Mouse (Mus musculus) CH12.LX (cell line): Measurements from ENCODE around the gene Cd46. TPM values are rescaled to one million over a fixed set of nuclear protein-coding genes. Genes with fewer than 3 reads are reported as not detected.

Experiments
- DNase-seq: peaks from one replicate; pipeline ENCODE4 v3.0.0-alpha.2; 2013; ENCODE audit errors: extremely low read depth
- H3K27ac ChIP-seq: 2 replicates; pipeline ENCODE4 v1.5.1; 2012; ENCODE audit warnings: low read depth, mild to moderate bottlenecking, control low read depth, moderate library complexity; ENCODE audit not compliant: insufficient read depth
- H3K27me3 ChIP-seq: replicated peaks from 2 replicates; pipeline ENCODE3; 2012; ENCODE audit warnings: inconsistent platforms
- H3K36me3 ChIP-seq, 2 experiments: replicated peaks in 1 of 2; 2 replicates each; pipeline versions ENCODE3 to v1.6.1; 2012; ENCODE audit warnings: inconsistent platforms in 1 of 2, low read length in 1 of 2, mild to moderate bottlenecking in 1 of 2, mixed read lengths in 1 of 2, moderate library complexity in 1 of 2; ENCODE audit not compliant: control insufficient read depth in 1 of 2, insufficient read depth in 1 of 2
- H3K4me1 ChIP-seq, 2 experiments: 2 replicates each; pipeline ENCODE4 v1.6.1; 2012; ENCODE audit warnings: inconsistent platforms in 1 of 2, moderate library complexity in 1 of 2; ENCODE audit not compliant: insufficient read depth in 2 of 2, control insufficient read depth in 1 of 2
- H3K4me2 ChIP-seq: 2 replicates; pipeline ENCODE4 v1.6.1; 2012; ENCODE audit warnings: low read depth, mild to moderate bottlenecking, control low read depth; ENCODE audit not compliant: poor library complexity, insufficient read depth, severe bottlenecking
- H3K4me3 ChIP-seq, 3 experiments: fragments of 150-350 bp in 1 of 3; sonication (generic) in 1 of 3; replicated peaks in 1 of 3; 2 replicates each; pipeline versions ENCODE3 to v1.5.1; 2011 to 2012; ENCODE audit warnings: low read depth in 2 of 3, low read length in 2 of 3, mild to moderate bottlenecking in 2 of 3, moderate library complexity in 2 of 3, control low read depth in 1 of 3, improper control_type of control experiment in 1 of 3, inconsistent platforms in 1 of 3, mixed read lengths in 1 of 3; ENCODE audit not compliant: poor library complexity in 1 of 3
- H3K79me2 ChIP-seq: replicated peaks from 2 replicates; pipeline ENCODE4 v1.6.1; 2012; ENCODE audit warnings: mild to moderate bottlenecking, moderate library complexity; ENCODE audit not compliant: control insufficient read depth, poor library complexity, insufficient read depth, severe bottlenecking; ENCODE audit errors: extremely low read depth
- H3K9ac ChIP-seq: 2 replicates; pipeline ENCODE4 v1.6.1; 2012; ENCODE audit warnings: low read depth, mild to moderate bottlenecking, control low read depth, moderate library complexity; ENCODE audit not compliant: insufficient read depth
- H3K9me3 ChIP-seq: replicated peaks from 2 replicates; pipeline ENCODE3; 2012; ENCODE audit warnings: low read length, inconsistent platforms, mixed read lengths
- CHD1 ChIP-seq: IDR thresholded peaks from 2 replicates; pipeline ENCODE4 v1.6.1; 2012; ENCODE audit warnings: low read depth, low read length, improper control_type of control experiment, inconsistent platforms
- CTCF ChIP-seq, 2 experiments: IDR thresholded peaks in 1 of 2; conservative IDR thresholded peaks in 1 of 2; 2 replicates each; pipeline ENCODE4 v1.5.1; 2011 to 2012; ENCODE audit warnings: low read depth in 2 of 2, low read length in 2 of 2, improper control_type of control experiment in 1 of 2, inconsistent platforms in 1 of 2, mild to moderate bottlenecking in 1 of 2, moderate library complexity in 1 of 2
- E2F4 ChIP-seq: IDR thresholded peaks from 2 replicates; pipeline ENCODE4 v1.6.1; 2011; ENCODE audit warnings: low read depth, low read length, improper control_type of control experiment; ENCODE audit not compliant: insufficient replicate concordance
- ELF1 ChIP-seq: IDR thresholded peaks from 2 replicates; pipeline ENCODE4 v1.6.1; 2014; ENCODE audit warnings: low read depth, mild to moderate bottlenecking, inconsistent platforms, low read length, improper control_type of control experiment
- ETS1 ChIP-seq: conservative IDR thresholded peaks from 2 replicates; pipeline ENCODE4 v1.6.1; 2012; ENCODE audit warnings: low read depth, mild to moderate bottlenecking, inconsistent platforms, low read length, improper control_type of control experiment, moderate library complexity
- JUN ChIP-seq: IDR thresholded peaks from 2 replicates; pipeline ENCODE4 v1.6.1; 2011; ENCODE audit warnings: low read depth, mild to moderate bottlenecking, low read length, improper control_type of control experiment, moderate library complexity; ENCODE audit not compliant: insufficient read depth
- KAT2A ChIP-seq: IDR thresholded peaks from 2 replicates; pipeline ENCODE4 v1.6.1; 2012; ENCODE audit warnings: low read length, improper control_type of control experiment, inconsistent platforms; ENCODE audit not compliant: insufficient replicate concordance
- MAX ChIP-seq: IDR thresholded peaks from 2 replicates; pipeline ENCODE4 v1.6.1; 2011; ENCODE audit warnings: low read length, improper control_type of control experiment
- MAZ ChIP-seq: IDR thresholded peaks from 2 replicates; pipeline ENCODE4 v1.6.1; 2012; ENCODE audit warnings: low read depth, mild to moderate bottlenecking, inconsistent platforms, low read length, improper control_type of control experiment, moderate library complexity
- MXI1 ChIP-seq: IDR thresholded peaks from 2 replicates; pipeline ENCODE4 v1.6.1; 2011; ENCODE audit warnings: mild to moderate bottlenecking, low read depth, low read length, improper control_type of control experiment
- MYC ChIP-seq: IDR thresholded peaks from 2 replicates; pipeline ENCODE4 v1.6.1; 2011; ENCODE audit warnings: low read depth, mild to moderate bottlenecking, improper control_type of control experiment, low read length
- NRF1 ChIP-seq: IDR thresholded peaks from 2 replicates; pipeline ENCODE4 v1.6.1; 2014; ENCODE audit warnings: low read depth, mild to moderate bottlenecking, inconsistent platforms, low read length, improper control_type of control experiment, moderate library complexity
- POLR2A ChIP-seq: IDR thresholded peaks from 2 replicates; pipeline ENCODE4 v1.6.1; 2011; ENCODE audit warnings: low read depth, mild to moderate bottlenecking, improper control_type of control experiment, low read length
- POLR2AphosphoS2 ChIP-seq: IDR thresholded peaks from 2 replicates; pipeline ENCODE4 v1.6.1; 2011; ENCODE audit warnings: low read depth, low read length, improper control_type of control experiment
- RAD21 ChIP-seq: IDR thresholded peaks from 2 replicates; pipeline ENCODE4 v1.6.1; 2011; ENCODE audit warnings: low read depth, mild to moderate bottlenecking, low read length, improper control_type of control experiment, moderate library complexity
- SIN3A ChIP-seq: IDR thresholded peaks from 2 replicates; pipeline ENCODE4 v1.6.1; 2012; ENCODE audit warnings: low read length, improper control_type of control experiment, inconsistent platforms
- SMC3 ChIP-seq: IDR thresholded peaks from 2 replicates; pipeline ENCODE4 v1.6.1; 2011; ENCODE audit warnings: low read depth, low read length, improper control_type of control experiment
- TBP ChIP-seq: conservative IDR thresholded peaks from 2 replicates; pipeline ENCODE4 v1.6.1; 2011; ENCODE audit warnings: low read depth, low read length, improper control_type of control experiment
- TCF12 ChIP-seq: IDR thresholded peaks from 2 replicates; pipeline ENCODE4 v1.6.1; 2014; ENCODE audit warnings: low read depth, mild to moderate bottlenecking, inconsistent platforms, low read length, improper control_type of control experiment
- USF1 ChIP-seq: IDR thresholded peaks from 2 replicates; pipeline ENCODE4 v1.6.1; 2014; ENCODE audit warnings: low read depth, mild to moderate bottlenecking, inconsistent platforms, low read length, improper control_type of control experiment
- ZKSCAN1 ChIP-seq: IDR thresholded peaks from 2 replicates; pipeline ENCODE4 v1.6.1; 2012; ENCODE audit warnings: low read depth, inconsistent platforms, low read length, improper control_type of control experiment, borderline replicate concordance
- ZMIZ1 ChIP-seq: IDR thresholded peaks from 2 replicates; pipeline ENCODE4 v1.6.1; 2012; ENCODE audit warnings: low read depth, mild to moderate bottlenecking, inconsistent platforms, low read length, improper control_type of control experiment
- dilution Hi-C: fragments of 300-500 bp; cut with MboI; formaldehyde crosslinking; loops from 2 replicates; pipeline ENCODE4 v1.14.3; 2020; ENCODE audit warnings: low sequenced_read_pairs; ENCODE audit not compliant: extremely low pct_unique_long_range_greater_than_20kb, extremely low pct_ligation_motif_present
- in situ Hi-C: fragments of 300-500 bp; cut with MboI; formaldehyde crosslinking; loops from 3 replicates; pipeline ENCODE4 v1.14.3; 2019; ENCODE audit warnings: low sequenced_read_pairs, low pct_ligation_motif_present, low pct_unique_long_range_greater_than_20kb, mixed read lengths
- polyA plus RNA-seq: library from polyadenylated mRNA; unstranded; fragments of >175 nt; gene quantifications from 2 replicates; pipeline ENCODE4 v1.2.1, GENCODE M21; 2012; ENCODE audit warnings: low read depth; ENCODE audit not compliant: insufficient read length
- total RNA-seq, 2 experiments: library from RNA; depleted of rRNA; stranded (reverse); fragments of 300-350 nt in 1 of 2; fragments of >200 nt in 1 of 2; gene quantifications; 2 replicates each; pipeline ENCODE4 v1.2.3; 2012 to 2014

Gene Cd46
- total RNA-seq (2012; rRNA removed): 0.25 and 0.38 TPM in 2 replicates
- total RNA-seq (2014; rRNA removed): 1.5 and 1.8 TPM in 2 replicates
- 1.3 and 1.4 TPM in 2 replicates for polyA plus RNA-seq

- TF ChIP-seq NRF1: no peak
- TF ChIP-seq ELF1: no peak
- TF ChIP-seq MAZ: no peak
- no peak for TF ChIP-seq ETS1
- TF ChIP-seq POLR2AphosphoS2: peak; percentile 44; the same call in 1 of the 2 replicates
- no peak for TF ChIP-seq CTCF (conservative IDR thresholded peaks at IDR 0.05 in 1 of 2, IDR thresholded peaks at IDR 0.05 in 1 of 2; ENCODE audit: low read depth in 2 of 2, low read length in 2 of 2)
- TF ChIP-seq ZMIZ1: no peak
- TF ChIP-seq RAD21: no peak
- no peak for TF ChIP-seq SMC3
- 0 out of 2 replicates have a peak, but pooled peaks have one; percentile 37 for TF ChIP-seq POLR2A
- no peak for TF ChIP-seq TBP
- no peak for TF ChIP-seq ZKSCAN1
- no peak for TF ChIP-seq CHD1
- TF ChIP-seq MAX: 0 out of 2 replicates have a peak, but pooled peaks have one; percentile 31
- no peak for TF ChIP-seq USF1
- TF ChIP-seq, all 38 proteins: peak for 3
- Histone ChIP-seq H3K4me1 (peaks cover 0 to 3% of the 10 kb centered on the region in 2 experiments; a peak in 1 of 4 replicates), H3K27me3 (no peaks in the 10 kb centered on the region), H3K9me3 (no peaks in the 10 kb centered on the region), H3K4me3 (peak within 1 kb of the TSS; percentile 28 to 65 (median 39)), H3K36me3 (peaks cover 4 to 37% of the 10 kb centered on the region in 2 experiments), H3K4me2 (peak within 1 kb of the TSS; percentile 66; the same call in 1 of the 2 replicates), H3K27ac (no peak within 1 kb of the TSS), H3K9ac (peak within 1 kb of the TSS; percentile 64), H3K79me2 (no peaks in the 10 kb centered on the region)
- in situ Hi-C loops: no loop called here
- peak; percentile 37 for DNase-seq
- dilution Hi-C loops: no loop called here
Observed at GRCm38 (mm10) chr1:195092220-195092720, at the start of gene Cd46. TSS of gene Cd46 (minus strand) at chr1:195092249.

- TF ChIP-seq POLR2AphosphoS2: no peak
- 0 out of 2 replicates have a peak, but pooled peaks have one; percentile 4 for TF ChIP-seq MXI1
- TF ChIP-seq JUN: no peak
- 0 out of 2 replicates have a peak, but pooled peaks have one; percentile 39 for TF ChIP-seq CHD1
- no peak for TF ChIP-seq ZKSCAN1
- TF ChIP-seq POLR2A: no peak
- TF ChIP-seq E2F4: no peak
- 0 out of 2 replicates have a peak, but pooled peaks have one; percentile 9 for TF ChIP-seq ZMIZ1
- no peak for TF ChIP-seq KAT2A
- no peak for TF ChIP-seq SIN3A
- TF ChIP-seq TCF12: no peak
- no peak for TF ChIP-seq MYC
- TF ChIP-seq, all 38 proteins: peak for 3
- Histone ChIP-seq H3K79me2 (peaks cover 10% of the 10 kb centered on the region), H3K4me2 (peak overlapping the region; percentile 98), H3K27me3 (no peaks in the 10 kb centered on the region), H3K36me3 (peaks cover 6 to 18% of the 10 kb centered on the region in 2 experiments), H3K9me3 (no peaks in the 10 kb centered on the region), H3K4me3 (peak overlapping the region; percentile 60 to 72 (median 68)), H3K9ac (peak overlapping the region; percentile 94; the same call in 1 of the 2 replicates), H3K4me1 (peaks cover 0 to 23% of the 10 kb centered on the region in 2 experiments; a peak in 1 of 4 replicates), H3K27ac (no peak overlapping the region)
- in situ Hi-C loops (no loop called here), dilution Hi-C loops (no loop called here)
- DNase-seq: peak; percentile 12
Observed at GRCm38 (mm10) chr1:195132070-195132469, 40.0 kb upstream of the Cd46 start.
